Mouse (Mus musculus) MEL-GATA-1-ER (cell line): ENCODE measurements around the gene Tsc22d4.

Source experiments
- DNase-seq: peaks from one replicate; pipeline ENCODE4 v3.0.0-alpha.2; 2012; ENCODE audit warnings: low read depth; ENCODE audit errors: extremely low read depth

Tsc22d4 gene

DNA sequence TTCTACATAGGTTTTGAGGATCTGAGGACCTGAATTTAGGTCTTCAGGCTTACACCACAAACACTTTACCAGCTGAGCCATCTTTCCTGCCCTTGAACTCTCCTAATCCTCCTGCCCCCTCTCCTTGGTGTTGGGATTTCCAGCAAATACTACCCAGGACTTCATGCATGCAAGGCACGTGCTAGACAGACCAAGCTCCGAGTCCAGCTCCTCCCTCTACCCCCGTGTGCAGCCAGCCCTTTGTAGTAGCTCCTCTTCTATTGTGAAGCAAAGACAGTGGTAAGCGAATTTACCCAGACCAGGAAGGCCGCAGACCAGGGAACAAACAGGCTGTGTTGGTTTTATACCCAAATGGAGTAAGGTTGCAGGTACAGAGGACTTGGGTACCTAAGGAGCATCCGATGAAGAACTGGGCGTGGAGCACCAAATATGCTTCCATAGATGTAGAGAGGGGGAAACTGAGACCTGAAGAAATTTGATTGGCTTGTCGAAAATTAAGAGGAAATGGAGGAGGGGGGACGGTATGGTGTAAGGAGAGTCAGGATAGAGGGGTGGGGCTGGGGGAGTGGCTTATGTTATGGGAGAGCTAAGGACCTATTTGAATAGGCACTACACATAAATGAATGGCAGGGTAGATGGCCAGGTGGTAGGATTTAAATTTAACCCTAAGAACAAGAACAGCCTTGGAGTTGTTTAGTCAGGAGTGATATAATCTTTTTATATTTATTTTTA is 19.2 kb downstream of the Tsc22d4 start:
- DNase-seq = no peak

DNA sequence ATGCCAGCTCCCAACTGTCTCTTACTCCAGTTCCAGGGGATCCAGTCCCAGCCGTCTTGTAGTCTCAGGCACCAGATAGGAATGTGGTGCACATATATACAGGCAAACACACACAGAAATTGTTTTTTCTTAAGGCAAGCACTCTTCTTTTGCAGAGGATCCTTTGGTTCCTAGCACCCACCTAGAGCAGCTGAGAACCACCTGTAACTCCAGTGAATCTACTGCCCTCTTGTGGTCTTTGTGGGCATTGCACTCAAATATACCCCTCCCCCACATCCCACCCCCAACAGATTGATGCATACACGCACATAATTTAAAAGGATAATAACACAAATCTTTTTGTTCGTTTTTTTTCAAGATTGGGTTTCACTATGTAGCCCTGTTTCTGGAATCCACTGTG is 20.7 kb downstream of the Tsc22d4 start:
- no peak for DNase-seq

DNA sequence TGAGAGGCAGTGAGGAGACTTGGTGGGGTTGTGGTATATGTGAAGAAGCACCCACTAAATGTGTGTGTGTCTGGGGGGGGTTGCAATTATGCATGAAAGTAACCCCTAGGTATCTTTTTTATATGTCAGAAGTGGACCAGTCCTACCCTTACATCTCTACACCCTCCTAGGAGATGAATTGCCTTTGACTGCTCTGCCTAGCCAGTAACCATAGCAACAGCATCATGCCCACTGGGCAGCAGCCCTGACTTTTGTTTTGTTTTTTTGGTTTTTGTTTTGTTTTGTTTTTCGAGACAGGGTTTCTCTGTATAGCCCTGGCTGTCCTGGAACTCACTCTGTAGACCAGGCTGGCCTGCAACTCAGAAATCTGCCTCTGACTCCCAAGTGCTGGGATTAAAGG is 22.9 kb downstream of the Tsc22d4 start:
- DNase-seq = no peak

DNA sequence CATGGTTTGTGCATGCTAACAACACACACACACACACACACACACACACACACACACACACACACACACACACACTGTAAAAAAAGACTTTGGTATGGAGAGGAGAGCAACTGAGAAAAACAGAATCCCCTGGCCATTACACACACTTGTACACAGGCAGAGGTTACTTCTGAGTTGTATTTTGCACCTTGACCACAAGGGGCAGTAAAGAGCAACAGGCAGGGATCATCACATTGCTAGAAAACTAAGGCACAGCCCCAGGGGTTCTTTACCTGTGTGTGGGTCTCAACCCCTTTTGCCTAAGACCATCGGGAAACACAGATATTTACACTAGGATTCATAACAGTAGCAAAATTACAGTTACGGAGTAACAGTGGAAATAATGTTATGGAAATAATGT is 25.2 kb downstream of the Tsc22d4 start:
- no peak for DNase-seq

DNA sequence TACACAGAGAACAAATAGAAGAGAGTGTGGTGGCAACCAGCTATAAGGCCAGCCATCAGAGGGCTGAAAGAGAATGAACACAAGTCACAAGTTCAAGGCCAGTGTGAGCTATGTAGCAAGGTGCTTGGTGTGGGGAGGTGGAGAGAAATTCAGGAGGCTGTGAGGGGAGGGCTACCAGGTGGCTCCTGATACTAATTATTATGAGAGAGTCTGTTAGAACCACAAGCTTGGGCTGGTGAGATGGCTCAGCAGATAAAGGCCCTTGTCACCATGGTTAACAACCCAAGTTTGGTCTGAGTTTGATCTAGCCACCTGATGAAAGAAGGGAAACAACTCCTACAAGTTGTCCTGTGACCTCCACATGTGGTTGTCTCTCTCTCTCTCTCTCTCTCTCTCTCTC is 27.2 kb downstream of the Tsc22d4 start:
- no peak for DNase-seq

DNA sequence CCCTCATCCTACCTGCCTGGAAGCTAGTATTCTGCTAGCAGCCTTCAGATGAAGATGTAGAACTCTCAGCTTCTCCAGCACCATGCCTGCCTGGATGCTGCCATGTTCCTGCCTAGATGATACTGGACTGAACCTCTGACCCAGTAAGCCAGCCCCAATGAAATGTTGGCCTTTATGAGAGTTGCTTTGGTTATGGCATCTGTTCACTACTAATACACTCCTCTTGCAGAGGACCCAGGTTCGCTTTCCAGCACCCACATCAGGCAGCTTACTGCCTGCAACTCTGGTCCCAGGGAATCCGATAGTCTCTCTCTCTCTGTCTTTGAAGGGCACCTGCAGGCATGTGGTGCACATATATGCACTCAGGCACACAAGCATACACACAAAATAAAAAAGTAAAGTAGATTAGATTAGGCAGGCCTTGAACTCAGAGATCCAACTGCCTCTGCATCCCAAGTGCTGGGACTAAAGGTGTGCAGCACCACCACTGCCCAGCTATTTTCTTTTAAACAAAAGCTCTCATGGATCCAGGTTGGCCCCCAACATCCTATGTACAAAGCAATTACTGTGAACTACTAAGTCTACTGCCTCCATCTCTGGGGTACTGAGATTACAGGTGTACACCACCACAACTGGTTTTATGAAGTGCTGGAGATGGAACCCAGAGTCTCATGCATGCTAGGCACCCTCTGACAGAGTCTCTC is 30.2 kb downstream of the Tsc22d4 start:
- no peak for DNase-seq

DNA sequence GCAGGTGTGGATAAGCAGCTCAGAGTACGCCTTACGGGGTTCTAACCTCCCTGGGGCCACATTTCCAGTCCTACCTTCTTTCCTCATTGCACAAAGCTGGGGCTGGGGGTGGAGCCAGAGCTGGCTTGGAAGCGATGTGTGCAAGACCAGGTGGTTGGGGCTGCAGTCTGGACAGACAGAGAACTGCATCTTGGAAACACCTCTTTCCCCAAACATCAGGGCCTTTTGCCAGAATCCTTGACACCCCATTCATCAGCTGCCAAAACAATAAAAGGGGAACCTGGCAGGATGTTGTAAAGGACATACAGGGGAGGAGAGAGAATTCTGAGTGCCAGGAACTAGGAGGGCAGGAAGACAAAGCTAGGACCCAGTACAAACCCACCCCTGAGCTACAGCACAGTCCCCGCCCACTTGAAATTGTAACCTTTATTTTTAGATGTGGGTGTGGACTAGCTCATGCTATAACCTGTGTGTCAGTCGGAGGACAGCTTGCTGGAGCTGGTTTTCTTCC is 30.9 kb downstream of the Tsc22d4 start:
- no peak for DNase-seq

DNA sequence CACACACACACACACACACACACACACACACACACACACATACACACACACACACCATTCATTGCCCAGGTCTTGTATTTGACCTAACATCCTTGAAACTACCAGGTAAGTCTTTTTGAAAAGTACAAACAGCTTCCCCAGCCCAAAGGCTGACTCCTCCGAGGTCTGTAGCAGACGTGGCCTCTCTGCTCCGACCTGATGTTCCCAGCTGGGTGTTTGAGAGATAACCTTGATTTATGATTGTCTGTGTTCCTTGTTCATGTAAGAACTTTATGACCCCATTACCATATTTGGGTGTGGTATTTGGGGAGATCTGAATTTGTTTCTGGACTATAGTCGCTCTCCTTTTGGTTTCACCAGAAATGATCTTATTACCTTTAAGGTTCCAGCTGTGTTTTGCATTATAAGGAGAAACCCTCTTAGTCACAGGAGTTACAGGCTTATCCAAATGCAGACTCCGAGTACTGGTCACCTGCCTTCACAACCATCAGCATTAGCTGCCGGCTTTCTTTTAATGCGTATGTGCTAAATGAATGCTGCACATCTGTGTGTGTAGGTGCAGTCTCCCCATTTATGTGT is 31.8 kb downstream of the Tsc22d4 start:
- no peak for DNase-seq

DNA sequence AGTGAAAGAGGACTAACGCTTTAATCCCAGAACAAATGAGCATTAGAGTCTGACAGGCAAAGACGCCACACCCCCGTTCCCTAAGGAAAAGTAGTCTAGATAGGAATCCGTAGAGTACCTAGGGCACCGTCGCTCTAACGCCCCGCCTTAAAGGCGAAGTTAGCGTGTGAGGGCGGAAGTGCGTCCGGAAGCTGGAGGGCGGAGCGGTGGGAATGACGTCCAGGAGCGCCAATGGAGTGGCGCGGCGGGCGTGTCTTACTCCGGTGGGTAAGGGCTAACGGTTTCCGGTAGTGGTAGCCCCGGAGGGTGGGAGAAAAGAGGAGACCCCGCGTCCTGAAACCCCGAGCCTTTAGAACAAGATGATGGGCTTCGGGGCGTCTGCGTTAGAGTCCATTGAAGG is 33.1 kb downstream of the Tsc22d4 start, which contains the start of gene Ppp1r35:
Gene Ppp1r35 (plus strand): TSS at position 215 of the 400 bp plus-strand sequence.
- peak; percentile 89 for DNase-seq

DNA sequence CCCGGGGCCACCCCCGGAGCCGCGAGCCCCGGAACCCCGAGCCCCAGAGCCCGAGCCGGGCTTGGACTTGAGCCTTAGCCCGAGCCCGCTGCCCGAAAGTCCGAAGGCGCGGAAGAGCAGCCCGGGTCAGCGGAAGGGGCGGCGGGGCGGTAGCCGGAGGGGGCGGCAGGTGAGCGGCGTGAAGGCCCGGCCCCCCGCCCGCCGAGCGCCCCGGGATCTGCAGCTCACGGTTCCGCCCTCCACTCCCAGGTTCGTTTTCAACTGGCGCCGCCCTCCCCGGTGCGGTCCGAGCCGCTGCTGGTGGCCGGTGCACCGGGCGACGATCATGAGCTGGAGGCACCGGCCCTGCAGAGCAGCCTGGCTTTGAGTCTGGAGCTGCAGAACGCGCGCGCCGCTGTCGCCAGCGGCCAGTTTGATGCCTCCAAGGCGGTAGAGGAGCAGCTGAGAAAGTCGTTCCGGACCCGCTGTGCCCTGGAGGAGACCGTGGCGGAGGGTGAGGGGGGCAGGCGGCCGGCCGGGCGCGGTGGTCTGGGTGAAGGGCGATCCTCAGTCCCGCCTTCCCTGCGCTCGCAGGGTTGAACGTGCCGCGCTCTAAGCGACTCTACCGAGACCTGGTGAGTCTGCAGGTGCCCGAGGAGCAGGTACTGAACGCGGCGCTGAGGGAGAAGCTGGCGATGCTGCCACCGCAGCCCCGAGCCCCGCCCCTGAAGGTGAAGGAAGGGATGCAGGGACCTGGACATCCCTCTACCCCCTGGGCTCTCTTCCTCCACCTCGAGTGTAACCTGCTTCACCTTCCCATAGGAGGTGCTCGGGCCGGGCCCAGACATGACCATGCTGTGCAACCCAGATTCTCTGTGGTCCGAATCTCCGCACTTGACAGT is 33.8 kb downstream of the Tsc22d4 start:
- no peak for DNase-seq

DNA sequence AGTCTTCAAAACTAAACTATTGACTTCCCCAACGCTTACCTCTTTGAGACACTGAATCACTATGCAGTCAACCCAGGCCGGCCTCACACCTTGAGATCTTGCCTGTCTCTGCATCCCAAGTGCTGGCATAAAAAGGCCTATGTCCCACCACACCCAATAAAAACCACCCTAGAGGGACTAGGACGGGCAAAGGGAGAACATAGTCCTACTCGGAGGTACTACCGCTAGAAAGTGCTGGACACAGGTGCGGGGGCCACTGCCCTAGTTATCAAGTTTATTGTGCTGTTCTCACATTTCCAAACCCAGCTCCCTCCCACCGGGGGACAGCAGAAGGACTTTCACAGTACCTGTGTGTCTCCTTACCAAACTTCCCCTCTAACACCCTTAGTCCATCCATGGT is 36.1 kb downstream of the Tsc22d4 start:
- no peak for DNase-seq

DNA sequence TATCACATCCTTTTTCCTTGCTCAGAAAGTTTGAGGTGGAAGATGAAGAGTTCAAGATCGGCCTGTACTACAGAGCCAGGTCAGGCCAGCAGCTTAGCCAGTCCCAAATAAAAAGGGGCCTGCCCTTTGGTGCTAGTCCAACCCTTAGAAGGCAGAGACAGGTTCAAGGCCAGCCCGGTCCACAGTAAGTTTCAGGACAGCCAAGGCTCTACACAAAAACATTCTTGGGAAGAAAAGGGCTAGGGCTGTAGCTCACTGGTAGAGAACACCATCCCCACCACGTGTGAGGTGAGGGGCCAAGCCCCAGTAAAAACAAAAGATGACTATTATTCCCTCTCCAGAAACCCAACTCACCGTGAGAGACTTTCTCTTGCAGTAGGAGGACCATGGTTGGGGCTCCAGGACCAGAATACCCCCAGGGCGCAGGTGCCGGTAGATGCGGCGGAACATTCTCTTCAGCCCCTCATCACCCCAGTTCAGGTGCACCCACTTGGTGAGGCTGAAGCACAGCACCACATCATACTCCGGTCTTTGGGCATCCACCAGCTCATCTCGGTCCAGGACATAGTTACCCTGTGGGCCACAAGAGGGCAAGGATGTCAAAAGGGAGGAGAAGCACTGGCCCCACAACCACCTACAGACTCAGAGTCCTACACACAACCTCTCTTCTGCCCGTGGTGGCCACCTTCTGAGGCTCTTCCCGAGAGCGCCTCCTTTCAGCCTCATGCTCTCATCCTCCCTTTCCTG is 37.4 kb downstream of the Tsc22d4 start:
- no peak for DNase-seq

DNA sequence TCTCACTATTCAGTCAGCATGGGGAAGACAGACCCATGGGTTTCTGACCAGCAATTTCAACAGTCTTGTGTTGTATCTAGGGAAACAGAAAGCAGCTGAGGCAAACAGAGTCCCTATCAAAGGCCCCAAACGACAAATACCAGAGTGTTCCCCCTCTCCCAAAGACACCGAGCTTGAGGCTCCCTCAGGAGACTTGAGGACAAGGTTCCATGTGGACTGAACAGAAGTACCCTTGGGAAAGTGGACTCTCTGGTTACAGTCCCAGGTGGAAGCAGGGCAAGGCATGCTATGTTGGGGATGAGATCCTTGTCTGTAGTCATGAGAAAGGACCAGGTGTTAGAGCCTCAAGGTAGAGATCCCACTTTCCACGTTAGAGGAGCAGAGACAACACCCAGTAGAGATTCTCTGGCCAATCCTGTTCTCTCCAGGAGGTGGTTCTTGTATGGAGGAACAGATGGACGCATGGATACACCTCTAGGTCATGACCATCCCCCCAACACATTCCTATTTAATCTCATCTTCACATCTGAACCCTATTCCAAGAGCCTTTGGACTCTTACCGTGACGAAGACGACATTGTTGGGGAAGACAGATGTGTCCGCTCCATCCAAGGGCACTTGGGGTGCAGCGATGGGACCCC is 38.5 kb downstream of the Tsc22d4 start:
- no peak for DNase-seq

DNA sequence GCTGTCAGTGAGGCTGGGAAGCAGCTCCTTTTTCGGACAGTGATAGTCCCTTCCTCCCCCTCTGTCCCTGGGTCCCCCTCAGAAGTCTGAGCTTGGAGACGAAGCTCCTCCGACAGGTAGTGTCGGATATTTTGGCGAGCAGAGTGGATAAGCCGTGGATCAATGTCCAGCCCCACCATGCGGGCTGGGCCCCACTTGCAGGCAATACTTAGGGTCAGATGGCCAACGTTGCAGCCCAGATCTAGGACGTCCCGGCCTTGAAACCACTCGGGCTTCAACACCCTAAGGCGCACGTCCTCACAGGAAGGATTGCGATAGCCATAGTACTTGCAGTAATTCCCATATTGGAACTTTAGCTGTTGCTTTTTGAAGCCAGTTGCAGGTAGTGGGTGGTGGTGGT is 39.0 kb downstream of the Tsc22d4 start:
- no peak for DNase-seq

DNA sequence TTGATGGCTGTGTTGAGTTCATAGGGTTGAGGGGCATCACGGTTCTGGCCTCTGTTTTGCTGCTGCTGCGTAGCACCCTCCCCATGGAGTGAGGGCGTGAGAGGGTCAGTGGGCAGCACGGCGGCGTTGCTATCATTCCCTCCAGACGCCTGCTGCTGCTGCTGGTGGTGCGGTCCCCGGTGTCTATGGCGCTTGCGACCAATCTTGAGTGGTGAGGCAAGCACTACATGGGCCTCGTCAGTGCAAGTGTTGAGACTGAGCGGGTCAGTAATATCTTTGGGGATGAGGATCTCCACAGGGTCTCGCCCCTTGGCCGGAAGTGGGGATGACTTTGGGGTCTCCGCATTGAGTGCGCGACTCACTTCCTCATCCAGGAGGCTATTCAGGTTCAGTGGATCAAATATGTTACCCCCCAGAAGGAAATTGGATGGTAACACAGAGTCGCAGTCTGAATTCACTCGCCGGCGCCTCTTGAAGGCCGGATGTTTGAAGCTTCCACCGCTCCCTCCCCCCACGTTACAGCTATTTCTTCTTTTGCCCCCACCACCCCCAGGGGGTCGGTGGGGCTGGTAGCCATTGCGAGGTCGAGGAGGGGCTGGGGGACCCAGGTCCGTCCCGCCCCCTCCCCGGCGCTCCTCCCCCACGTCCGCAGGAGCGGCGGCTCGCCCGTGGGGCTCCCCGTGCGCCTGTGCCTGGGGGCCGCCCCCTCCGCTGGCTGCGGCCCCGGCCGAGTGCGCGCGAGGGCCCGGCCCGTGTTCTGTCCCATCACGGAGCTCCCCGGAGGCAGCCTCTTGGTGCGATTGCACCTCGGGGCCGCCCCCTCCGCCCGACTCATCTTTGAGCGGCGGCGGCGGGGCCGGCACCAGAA is 39.9 kb downstream of the Tsc22d4 start:
- no peak for DNase-seq

DNA sequence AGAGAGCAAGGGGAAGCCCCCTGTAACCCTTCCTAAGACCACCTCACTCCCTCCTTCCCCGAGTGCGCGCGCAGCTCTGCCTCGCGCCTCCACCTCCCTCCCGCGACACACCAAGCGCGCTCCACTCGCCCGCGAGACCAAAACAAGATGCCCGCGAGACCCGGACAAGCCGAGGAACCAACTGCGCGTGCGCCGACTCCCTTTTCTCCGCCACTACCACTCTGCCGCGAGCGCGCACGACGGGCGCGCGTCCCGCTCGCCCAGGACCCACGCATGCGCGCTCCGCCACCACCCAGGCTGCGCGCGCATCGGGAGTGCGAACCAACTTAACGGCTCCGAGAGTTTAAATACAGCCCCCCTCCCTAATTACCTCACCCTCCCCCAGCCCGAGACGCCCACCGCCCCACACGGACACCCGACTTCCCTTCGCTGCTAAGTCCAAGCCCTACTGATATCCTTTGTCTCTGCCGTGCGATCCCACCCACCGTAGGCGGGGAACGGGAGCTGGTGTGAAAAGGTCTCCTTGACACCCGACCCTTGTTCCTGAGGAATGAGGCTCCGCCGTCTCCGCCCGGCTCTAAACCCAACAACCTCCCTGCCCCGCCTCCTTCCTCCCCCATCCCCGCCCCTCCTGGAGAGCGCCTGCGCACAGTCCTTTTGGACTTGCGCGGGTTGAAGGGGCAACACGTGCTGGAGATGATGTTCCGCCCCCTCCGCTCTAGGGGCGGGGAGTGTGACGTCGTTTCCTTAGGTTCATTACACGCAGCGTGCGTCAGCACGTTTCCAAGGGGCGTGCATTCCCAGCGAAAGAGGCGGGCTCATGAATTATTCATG is 40.8 kb downstream of the Tsc22d4 start:
- DNase-seq = peak; percentile 96

DNA sequence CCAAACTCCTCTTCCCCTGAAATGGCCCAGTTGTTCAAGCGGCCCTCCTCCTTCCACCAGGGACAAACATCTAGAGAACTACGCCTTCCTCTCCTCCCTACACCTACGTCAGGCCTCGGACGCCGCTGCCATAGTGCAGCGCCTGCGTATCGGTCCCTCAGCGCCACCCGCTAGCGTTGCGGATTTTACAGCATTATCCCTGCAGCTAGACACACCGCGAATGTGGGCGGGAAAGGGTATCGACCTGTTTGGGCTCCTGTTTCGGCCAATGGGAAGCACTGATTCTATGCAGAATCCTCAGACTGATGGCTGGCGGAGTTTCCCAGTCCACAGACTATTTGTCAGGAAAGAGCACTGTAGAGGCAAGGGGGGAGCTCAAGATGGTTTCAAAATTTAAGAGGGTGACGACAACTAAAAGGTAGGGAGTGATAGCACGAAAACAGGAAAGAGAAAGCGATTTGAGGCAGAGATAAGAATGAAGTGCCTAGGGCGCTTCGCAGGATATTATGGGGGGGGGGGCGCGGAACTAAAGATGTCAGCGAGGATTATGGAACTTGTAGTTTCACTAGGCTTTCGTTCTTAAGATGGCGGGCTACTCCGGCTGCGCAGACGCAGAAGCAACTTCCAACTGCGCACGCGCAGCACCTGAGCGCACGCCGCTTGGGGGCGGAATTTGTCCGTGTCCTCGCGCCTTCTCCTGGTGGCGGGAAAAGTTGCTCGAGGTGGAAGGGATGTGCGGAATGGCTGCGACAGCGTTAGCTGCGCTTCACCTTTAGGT is 41.8 kb downstream of the Tsc22d4 start, which contains the start of the genes Mepce and Zcwpw1:
Gene Mepce (minus strand): TSS at position 505 of the 778 bp plus-strand sequence.
Gene Zcwpw1 (plus strand): TSS at position 648 of the 778 bp plus-strand sequence.
- DNase-seq = peak; percentile 88
